Mouse (Mus musculus) macrophage (primary cell): ENCODE results near the gene Ccdc187. TPM values are rescaled to one million over a fixed set of nuclear protein-coding genes. Genes with fewer than 3 reads are reported as not detected.

Source experiments
- H3K27ac ChIP-seq: fragments of 350-480 bp; formaldehyde crosslinking; 2 replicates; pipeline ENCODE4 v1.9.0; 2021
- H3K36me3 ChIP-seq: fragments of 350-480 bp; formaldehyde crosslinking; 2 replicates; pipeline ENCODE4 v1.9.0; 2021; ENCODE audit errors: inconsistent target
- H3K4me3 ChIP-seq: fragments of 350-480 bp; formaldehyde crosslinking; 2 replicates; pipeline ENCODE4 v1.9.0; 2021; ENCODE audit errors: inconsistent target
- H3K79me2 ChIP-seq: fragments of 350-480 bp; formaldehyde crosslinking; 2 replicates; pipeline ENCODE4 v1.9.0; 2021; ENCODE audit errors: inconsistent target
- WGBS: methylation state at CpG from one replicate; pipeline ENCODE4 v1.1.7; 2026; ENCODE audit warnings: inconsistent platforms; ENCODE audit not compliant: missing documents; 5-methylcytosine and 5-hydroxymethylcytosine counted together
- polyA plus RNA-seq: library from polyadenylated mRNA; stranded (reverse); fragments of 250-400 nt; gene quantifications from 3 replicates; pipeline ENCODE4 v1.2.4, GENCODE M21; 2018; ENCODE audit warnings: inconsistent platforms

The Ccdc187 gene
- polyA plus RNA-seq, 1 experiment from 2014 or later = not detected

GRCm38 (mm10) chr2:26194552-26195339, 99.6 kb downstream of the Ccdc187 start:
- H3K4me3 ChIP-seq = no peak overlapping the region
- H3K79me2 ChIP-seq = no peaks in the 10 kb centered on the region
- H3K36me3 ChIP-seq = no peaks in the 10 kb centered on the region
- WGBS = 49% methylated on average over 7 of the region's 7 CpGs
- no peak overlapping the region for H3K27ac ChIP-seq

Other genes starting within 250 kb of the Ccdc187 start
- 16.9 to 21.8 TPM (median 19.0 TPM) in 3 replicates for gene Nacc2, start 171.3 kb downstream of the Ccdc187 start, polyA plus RNA-seq
- not detected in 3 replicates for gene Lhx3, start 86.3 kb downstream of the Ccdc187 start, polyA plus RNA-seq
- 3.6 to 10.0 TPM (median 4.6 TPM) in 3 replicates for gene Qsox2, start 57.0 kb downstream of the Ccdc187 start, polyA plus RNA-seq
- gene Gpsm1, start 21.0 kb upstream of the Ccdc187 start, polyA plus RNA-seq = 2.2 to 4.5 TPM (median 2.4 TPM) in 3 replicates
- 8.0 to 12.6 TPM (median 11.1 TPM) in 3 replicates for gene Dnlz, start 57.6 kb upstream of the Ccdc187 start, polyA plus RNA-seq
- 18.0 to 43.4 TPM (median 33.0 TPM) in 3 replicates for gene Card9, start 66.4 kb upstream of the Ccdc187 start, polyA plus RNA-seq
- 6.3 to 12.1 TPM (median 9.3 TPM) in 3 replicates for gene Snapc4, start 86.1 kb upstream of the Ccdc187 start, polyA plus RNA-seq
- 47.5 to 55.2 TPM (median 47.7 TPM) in 3 replicates for gene Entr1, start 94.8 kb upstream of the Ccdc187 start, polyA plus RNA-seq
- gene Pmpca, start 94.8 kb upstream of the Ccdc187 start, polyA plus RNA-seq = 35.0 to 66.1 TPM (median 49.1 TPM) in 3 replicates
- gene Inpp5e, start 114.6 kb upstream of the Ccdc187 start, polyA plus RNA-seq = 7.1 to 9.4 TPM (median 9.3 TPM) in 3 replicates
- 37.5 to 46.9 TPM (median 42.2 TPM) in 3 replicates for gene Sec16a, start 150.7 kb upstream of the Ccdc187 start, polyA plus RNA-seq
- 7.4 to 12.5 TPM (median 11.5 TPM) in 3 replicates for gene Notch1, start 222.1 kb upstream of the Ccdc187 start, polyA plus RNA-seq